Mouse (Mus musculus) bone marrow macrophage, adult 2 months (primary cell): ENCODE measurements around the gene Cldnd2. TPM values are rescaled to one million over a fixed set of nuclear protein-coding genes. Genes with fewer than 3 reads are reported as not detected.

ENCODE experiments used
- H3K27ac ChIP-seq: 2 replicates; pipeline ENCODE4 v1.5.1; 2012; ENCODE audit warnings: low read depth, low read length; ENCODE audit not compliant: insufficient read depth
- H3K4me1 ChIP-seq: 2 replicates; pipeline ENCODE4 v1.6.1; 2012; ENCODE audit warnings: low read length; ENCODE audit not compliant: control insufficient read depth, insufficient read depth
- H3K4me3 ChIP-seq: 2 replicates; pipeline ENCODE4 v1.5.1; 2012; ENCODE audit warnings: mild to moderate bottlenecking, low read length, moderate library complexity; ENCODE audit not compliant: insufficient read depth
- CTCF ChIP-seq: IDR thresholded peaks from 2 replicates; pipeline ENCODE4 v1.5.1; 2012; ENCODE audit warnings: low read depth, mild to moderate bottlenecking, low read length, moderate library complexity
- POLR2A ChIP-seq: IDR thresholded peaks from 2 replicates; pipeline ENCODE4 v1.6.1; 2012; ENCODE audit warnings: mild to moderate bottlenecking, low read depth, low read length, borderline replicate concordance
- polyA plus RNA-seq: library from polyadenylated mRNA; stranded (reverse); fragments of >200 nt; gene quantifications from 2 replicates; pipeline ENCODE4 v1.2.4, GENCODE M21; 2012; ENCODE audit not compliant: missing spikeins, insufficient read depth, insufficient read length

Gene Cldnd2
- polyA plus RNA-seq, 1 experiment: not detected

DNA sequence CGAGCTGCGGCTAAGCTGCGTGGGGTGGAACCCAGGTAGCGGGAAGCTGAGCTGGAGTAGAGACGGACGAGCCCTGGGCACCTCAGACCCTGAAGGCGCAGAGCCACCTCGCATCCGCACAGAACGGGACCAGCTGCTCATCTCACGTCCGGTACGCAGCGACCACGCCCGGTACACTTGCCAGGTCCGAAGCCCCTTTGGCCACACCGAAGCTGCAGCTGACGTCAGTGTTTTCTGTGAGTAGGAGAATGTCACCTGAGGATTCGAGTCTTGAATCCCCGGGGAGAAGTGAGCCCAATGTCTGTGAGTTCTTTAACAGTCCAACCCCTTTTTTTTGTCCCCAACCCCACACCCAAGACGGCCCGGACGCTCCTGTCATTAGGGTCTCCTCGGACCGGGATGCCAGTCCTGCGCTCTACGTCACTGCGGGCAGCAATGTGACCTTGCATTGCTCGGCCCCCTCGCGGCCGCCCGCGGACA is 24.3 kb downstream of the Cldnd2 start:
- Histone ChIP-seq H3K27ac (no peak overlapping the region), H3K4me1 (no peaks in the 10 kb centered on the region), H3K4me3 (peak overlapping the region; percentile 71)
- TF ChIP-seq POLR2A: no peak

DNA sequence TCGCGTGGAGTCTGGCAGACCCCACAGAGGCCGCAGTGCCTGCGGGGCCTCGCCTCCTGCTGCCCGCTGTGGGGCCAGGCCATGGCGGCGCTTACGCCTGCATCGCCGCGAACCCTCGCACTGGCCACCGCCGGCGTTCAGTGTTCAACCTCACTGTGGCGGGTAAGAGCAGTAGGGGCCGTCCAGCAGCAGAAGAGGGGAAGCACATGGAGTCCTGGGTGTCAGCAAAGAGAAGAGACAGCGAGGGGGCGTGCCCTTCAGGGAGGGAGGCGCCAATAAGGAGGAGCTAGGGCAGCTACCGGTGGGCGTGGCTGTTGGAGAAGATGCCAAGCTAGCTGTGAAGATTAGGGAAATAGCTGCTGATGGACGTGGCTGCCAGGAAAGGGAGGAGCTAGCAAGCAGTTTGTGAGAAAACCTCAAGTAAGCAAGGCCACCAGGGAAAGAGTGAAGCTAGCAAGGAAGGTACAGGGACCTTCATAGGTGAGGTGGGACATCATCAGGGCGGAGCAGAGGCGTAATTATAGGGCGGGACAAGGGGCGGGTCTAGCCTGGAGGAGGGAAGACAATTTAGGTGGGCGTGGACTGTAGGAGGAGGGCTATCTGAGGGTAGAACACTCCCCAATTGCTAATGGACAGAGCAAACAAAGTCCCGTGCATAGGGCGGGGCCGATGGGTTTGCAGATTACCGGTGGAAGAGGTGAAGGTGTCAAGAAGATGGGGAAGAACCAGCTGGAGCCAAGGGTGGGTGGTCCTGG is 24.9 kb downstream of the Cldnd2 start:
- Histone ChIP-seq H3K4me3 (peak overlapping the region; percentile 71), H3K27ac (peak overlapping the region; percentile 11; the same call in 1 of the 2 replicates), H3K4me1 (no peaks in the 10 kb centered on the region)
- no peak; the same call in 1 of the 2 replicates for TF ChIP-seq CTCF
- TF ChIP-seq POLR2A: no peak

DNA sequence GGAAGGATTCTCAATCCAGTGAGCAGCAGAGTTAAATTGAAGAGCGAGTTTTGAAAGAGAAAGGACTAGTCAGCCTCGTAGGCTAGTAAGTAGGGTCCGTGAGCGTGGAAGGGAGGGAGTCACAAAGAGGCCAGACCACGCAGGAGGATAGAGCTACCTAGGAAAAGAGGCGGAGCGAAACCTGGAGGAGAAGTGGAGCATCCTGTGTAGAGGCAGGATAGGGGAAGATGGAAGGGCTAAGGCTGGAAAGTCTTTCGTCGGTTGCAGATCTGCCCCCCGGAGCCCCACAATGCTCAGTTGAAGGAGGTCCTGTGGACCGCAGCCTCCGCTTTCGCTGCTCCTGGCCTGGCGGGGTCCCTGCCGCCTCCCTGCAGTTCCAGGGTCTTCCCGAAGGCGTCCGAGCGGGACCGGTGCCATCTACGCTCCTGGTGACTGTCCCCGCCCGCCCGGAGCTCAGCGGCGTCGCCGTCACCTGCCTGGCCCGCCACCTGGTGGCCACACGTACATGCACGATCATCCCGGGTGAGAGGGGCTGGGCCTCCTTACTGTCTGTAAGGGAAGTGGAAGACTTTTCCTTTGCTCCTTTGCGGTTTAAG is 25.6 kb downstream of the Cldnd2 start:
- no peaks in the 10 kb centered on the region for H3K4me1 ChIP-seq
- H3K27ac ChIP-seq: no peak overlapping the region
- H3K4me3 ChIP-seq: peak overlapping the region; percentile 71
- TF ChIP-seq CTCF (peak; percentile 69), POLR2A (no peak)

DNA sequence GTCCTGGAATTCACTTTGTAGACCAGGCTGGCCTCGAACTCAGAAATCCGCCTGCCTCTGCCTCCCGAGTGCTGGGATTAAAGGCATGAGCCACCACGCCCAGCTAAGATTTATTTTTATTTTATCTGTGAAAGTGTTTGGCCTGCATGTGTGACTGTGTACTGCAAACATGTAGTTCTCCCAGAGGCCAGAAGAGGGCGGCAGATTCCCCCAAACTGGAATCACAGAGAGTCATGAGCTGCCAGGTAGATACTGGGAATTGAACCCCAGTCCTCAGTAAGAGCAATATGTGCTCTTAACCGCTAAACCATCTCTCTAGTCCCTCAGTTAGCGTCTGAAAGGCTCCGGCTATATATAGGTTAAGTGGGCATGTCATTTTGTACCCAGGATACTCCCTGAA is 29.8 kb downstream of the Cldnd2 start:
- no peak overlapping the region for H3K4me3 ChIP-seq
- peak; percentile 82 for TF ChIP-seq CTCF
- TF ChIP-seq POLR2A: no peak
- H3K4me1 ChIP-seq: no peaks in the 10 kb centered on the region
- H3K27ac ChIP-seq: no peak overlapping the region

DNA sequence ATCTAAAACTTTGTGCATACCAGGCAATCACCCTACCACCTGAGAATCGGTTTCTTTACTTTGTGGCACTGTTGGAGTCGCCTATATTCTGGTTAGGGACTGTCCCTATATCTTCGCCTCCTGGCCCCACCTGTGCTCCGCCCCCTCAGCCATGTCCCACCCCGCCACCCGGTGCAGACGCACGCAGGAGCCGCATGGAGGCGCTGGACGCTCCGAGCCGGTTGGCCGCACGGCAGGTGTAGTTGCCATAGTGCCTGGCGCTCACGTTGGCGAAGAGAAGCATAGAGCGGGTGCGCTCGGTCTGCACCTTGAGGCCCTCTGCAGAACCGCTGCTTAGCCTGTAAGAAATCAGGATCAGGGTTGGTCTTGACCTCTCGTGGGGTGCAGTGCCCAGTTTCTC is 35.1 kb downstream of the Cldnd2 start:
- no peak overlapping the region for H3K4me3 ChIP-seq
- TF ChIP-seq CTCF (no peak), POLR2A (no peak)
- no peak overlapping the region for H3K27ac ChIP-seq
- H3K4me1 ChIP-seq: peaks cover 14% of the 10 kb centered on the region

DNA sequence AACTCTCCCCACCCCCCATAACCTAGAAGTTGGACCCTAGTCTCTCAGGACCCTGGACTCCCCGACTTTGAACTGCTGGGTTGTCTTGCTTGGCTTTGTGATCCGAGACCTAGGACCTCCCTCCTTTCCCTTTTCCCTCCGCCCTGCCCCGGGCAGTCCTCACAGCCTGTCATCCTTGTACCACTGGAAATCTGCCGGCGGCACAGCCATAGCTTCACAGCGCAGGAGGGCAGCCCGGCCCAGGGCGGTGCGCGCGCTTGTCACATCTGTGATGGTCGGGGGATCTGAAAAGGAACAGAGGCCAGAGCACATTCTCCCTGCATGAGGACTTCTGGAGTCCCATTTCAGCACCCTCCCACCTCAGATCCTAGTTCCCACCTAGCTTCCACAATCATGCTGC is 35.8 kb downstream of the Cldnd2 start:
- H3K4me3 ChIP-seq: no peak overlapping the region

DNA sequence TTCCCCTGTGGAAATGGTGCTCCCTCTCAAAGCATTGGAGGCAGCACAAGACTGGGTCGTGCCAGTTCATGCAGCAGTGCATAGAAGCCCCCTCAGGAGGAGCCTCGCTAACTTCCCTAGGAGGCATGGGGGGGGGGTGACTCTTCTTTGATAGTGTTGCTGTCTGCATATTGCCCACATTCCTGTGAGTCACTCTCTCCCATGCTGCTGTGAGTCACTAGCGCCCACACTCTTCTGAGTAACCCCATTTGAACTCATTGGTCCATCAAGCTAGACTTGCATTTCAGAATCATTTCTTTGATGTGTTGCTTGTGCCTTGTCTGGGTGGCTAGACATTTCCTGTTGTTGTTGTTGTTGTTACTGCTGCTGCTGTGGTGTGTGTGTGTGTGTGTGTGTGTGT is 40.6 kb downstream of the Cldnd2 start:
- no peak overlapping the region for H3K27ac ChIP-seq
- no peak overlapping the region for H3K4me3 ChIP-seq
- H3K4me1 ChIP-seq: peaks cover 28% of the 10 kb centered on the region
- TF ChIP-seq POLR2A (no peak), CTCF (no peak)

More for the DNA sequence above, 35.8 kb downstream of the Cldnd2 start:
- Histone ChIP-seq H3K4me1 (peaks cover 21% of the 10 kb centered on the region), H3K27ac (no peak overlapping the region)
- TF ChIP-seq CTCF: no peak
- no peak for TF ChIP-seq POLR2A

DNA sequence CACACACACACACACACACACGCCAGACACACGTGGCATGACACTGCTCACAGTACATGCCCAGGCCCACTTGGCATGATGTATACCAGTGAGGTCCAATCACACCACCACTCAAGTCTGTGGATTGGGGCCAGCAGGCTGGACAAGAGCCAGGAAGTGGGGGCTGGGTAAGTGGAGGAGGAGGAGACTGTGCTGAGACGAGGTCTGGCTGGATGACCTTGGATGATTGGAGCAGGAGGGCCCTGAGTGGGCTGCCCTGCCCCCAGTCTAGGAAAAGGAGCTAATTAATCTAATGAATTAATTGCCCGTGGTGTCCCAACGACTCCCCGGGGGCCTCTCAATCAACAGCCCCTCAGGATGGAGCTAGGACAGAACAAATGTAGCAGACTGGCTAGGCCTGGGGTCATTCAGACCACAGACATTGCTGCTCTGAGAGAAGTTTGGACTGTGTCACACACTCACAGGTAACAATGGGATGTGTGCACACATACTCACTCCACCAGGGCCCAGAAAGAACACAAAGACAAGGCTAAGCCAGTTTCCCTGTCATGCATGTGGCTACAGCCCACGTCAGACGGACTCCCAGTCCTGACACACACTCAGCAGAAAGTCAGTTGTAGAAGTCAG is 41.6 kb downstream of the Cldnd2 start:
- H3K4me3 ChIP-seq: no peak overlapping the region
- no peak overlapping the region for H3K27ac ChIP-seq
- TF ChIP-seq POLR2A: no peak
- no peak for TF ChIP-seq CTCF
- peaks cover 28% of the 10 kb centered on the region for H3K4me1 ChIP-seq

DNA sequence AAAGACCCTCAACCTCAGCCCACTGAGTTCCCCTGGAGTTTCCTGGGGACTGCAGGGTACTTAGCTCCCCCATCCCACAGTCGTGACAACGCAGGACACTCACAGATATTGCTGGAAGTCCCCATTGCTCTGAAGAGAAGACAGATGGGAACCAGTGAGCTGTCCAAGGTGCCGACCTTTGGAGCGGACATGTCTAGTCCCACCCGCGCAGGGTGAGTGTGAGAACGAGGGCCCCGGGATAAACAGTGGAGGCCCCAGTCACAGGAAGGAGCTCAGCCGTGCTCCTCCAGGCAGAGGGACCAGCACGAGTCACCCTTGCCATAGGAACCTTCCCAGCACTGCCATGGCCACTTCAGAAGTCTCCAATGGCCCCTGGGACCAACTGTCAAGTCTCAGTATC is 42.7 kb downstream of the Cldnd2 start:
- peaks cover 28% of the 10 kb centered on the region for H3K4me1 ChIP-seq

DNA sequence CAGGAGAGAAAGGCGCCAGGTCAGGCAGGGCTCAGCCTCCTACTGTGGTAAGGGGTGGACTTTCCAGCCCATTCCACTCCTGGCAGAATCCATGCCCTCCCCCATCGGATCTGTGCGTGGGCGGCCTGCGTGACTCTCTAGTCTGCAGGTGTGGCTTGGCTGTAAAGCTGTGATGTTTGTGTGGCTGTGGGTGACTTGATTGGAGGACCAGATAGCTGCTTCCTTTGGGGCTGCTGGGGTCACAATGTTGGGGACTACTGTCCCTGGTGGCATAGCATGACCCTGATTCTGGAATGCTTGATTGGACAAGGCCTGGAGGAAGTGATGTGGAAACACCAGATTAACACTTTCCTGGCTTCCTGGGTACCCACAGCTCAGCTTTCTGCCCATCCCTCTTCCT is 48.1 kb downstream of the Cldnd2 start:
- Histone ChIP-seq H3K4me1 (no peaks in the 10 kb centered on the region), H3K27ac (no peak overlapping the region), H3K4me3 (no peak overlapping the region)
- TF ChIP-seq POLR2A: no peak
- TF ChIP-seq CTCF: no peak

More for the DNA sequence above, 42.7 kb downstream of the Cldnd2 start:
- H3K4me3 ChIP-seq: no peak overlapping the region
- no peak overlapping the region for H3K27ac ChIP-seq
- no peak for TF ChIP-seq POLR2A
